10 mouse cellular contexts compared by ENCODE assay signal in the genomic region with DNA sequence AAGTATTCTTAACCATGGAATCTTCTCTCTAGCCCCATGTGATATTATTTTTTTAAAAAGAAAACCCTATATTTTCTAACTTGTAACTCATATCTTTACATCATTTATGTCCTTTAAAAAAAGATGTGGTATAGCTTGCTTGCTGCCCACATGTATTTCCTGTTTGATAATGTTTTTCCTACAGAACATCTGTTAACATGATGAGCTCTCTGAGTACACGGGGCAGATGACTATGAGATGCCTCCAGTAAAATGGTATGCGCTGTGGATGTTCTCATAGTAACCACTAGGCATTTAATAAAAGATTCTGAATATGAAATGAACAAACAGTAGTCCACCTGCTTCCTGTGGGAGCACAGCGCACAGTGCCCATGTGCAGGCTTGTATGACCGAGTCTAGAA.
"Had no signal": no experiment of that assay in that cellular context is flagged by ENCODE, and none has a peak within 500 bp of the region (broad histone marks: within the 10 kb centered on the region; RNA-seq: fewer than 3 reads in every experiment).

No protein-coding gene starts in this region.

- ATAC-seq: midbrain, embryonic 16.5 days had no signal

- DNase-seq: lung, adult 18-20 months; lung, embryonic 14.5 days; lung, postnatal 10 days; lung, postnatal 4 days; midbrain, embryonic 14.5 days; right cerebral cortex, postnatal 14 days; thymus, adult 18-20 months; thymus, postnatal 14 days; thymus, postnatal 36 days had no signal
